Mouse (Mus musculus) retina, embryonic 14.5 days (tissue): ENCODE measurements around the gene Ceacam19.
"Not testable (repeated sequence)": the region's sequence is repeated elsewhere in the genome, so short reads cannot be mapped to it uniquely, and the experiment has no call there.

Experiments used
- DNase-seq: peaks from one replicate; pipeline ENCODE4 v3.0.0-alpha.2; 2015; ENCODE audit warnings: low spot score

The Ceacam19 gene

DNA sequence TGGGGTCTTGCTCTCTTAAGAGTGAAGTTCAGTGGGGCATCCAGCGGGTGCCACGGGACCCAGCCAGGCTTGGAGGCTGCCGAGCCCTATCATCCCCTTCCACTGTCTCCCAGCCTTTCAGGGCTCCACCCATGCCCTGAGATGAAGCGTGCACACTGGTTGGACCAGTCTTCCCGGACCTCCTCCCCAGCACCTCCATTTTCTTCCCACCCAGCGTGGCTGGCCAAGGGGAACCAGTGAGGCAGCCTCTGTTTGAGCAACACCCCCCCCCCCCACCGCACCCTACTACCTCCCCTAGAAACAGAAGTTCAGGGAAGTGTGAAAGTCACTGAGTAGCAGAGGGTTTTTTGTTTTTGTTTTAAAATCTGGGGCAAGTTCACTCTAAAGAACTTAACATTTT, at the start of gene Ceacam19:
Gene Ceacam19, minus strand, starts transcription at position 117 of the 400 bp plus-strand sequence.
- DNase-seq, result no peak

DNA sequence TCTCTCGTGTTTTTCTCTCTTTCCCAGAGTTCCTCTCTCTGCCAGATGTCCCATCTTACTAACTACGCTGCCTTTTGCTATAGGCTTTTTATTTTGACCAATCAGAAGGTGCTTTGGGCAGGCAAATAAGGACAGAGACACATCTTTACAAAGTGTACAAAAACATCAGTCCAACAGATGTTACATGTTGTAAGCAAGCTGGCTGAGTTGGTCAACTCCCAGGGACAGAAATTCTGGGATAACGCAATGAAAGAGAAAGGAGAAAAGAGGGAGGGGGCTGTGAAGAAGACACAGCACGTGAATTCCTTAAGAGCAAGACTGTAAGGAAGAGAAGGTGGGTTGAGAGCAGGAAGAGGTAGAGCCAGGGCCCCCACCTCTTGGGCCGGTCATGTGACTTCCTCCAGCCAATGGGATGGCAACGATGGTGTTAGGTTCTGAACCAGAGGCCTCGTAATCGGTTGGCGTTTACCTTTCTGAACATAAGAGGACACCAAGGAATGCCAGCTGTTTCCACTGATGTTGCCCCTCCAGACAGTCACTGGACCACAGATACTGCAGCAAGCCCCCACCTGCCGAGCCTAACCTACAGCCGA, 49.6 kb upstream of the Ceacam19 start:
- DNase-seq, result no peak

GRCm38 (mm10) chr7:19935961-19936360, 48.2 kb upstream of the Ceacam19 start:
- no peak for DNase-seq

DNA sequence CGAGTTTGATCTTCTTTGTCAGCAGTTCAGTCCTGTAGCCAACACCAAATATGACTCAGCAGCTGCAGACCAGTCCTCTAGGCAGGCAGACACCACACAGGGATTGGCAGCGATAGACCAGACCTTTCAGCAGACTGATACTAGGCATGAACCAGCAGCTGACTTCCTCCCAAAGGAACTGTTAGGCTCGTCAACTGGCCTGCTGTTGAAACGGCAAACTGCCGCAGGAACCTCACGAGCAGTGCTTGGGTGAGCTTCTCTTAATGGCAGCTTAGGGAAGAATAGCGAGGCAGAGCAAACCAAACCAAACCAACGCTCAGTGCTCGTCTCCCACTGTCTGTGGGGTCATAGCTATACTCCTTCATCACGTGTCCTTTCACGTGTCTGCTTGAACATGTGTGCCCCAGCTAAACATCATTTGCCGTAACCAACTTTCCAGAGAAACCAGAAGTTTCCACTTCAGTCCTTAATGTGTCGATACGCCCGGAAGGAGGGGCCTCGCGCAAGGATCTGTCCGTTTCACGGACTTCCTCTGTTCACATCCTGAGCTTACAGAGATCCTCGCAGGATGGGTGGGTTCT, 47.5 kb upstream of the Ceacam19 start:
- no peak for DNase-seq

- DNase-seq, result peak; percentile 60
Measured at GRCm38 (mm10) chr7:19932877-19933809, 45.4 kb upstream of the Ceacam19 start.

- DNase-seq, result peak; percentile 43
Measured at GRCm38 (mm10) chr7:19932133-19932876, 44.5 kb upstream of the Ceacam19 start.

DNA sequence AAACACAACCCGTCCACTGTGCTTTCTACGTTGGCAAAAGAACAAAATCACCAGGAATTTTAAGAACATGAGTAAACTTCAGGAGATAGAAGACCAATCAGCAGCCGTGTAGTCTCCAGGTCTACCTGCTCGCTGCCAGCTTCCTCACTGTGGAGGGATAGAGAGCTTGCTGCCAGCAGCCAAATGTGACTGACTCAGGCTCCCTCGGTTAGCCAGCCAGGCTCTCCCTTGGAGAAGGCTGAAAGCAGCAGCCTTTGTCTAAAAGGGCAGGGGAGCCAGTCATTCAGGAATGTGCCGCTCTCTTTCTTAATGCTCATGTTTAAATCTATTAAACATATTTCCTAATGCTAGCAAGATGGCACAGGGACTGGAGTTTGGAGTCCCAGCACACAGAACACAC, 42.7 kb upstream of the Ceacam19 start:
- not testable (repeated sequence) for DNase-seq

DNA sequence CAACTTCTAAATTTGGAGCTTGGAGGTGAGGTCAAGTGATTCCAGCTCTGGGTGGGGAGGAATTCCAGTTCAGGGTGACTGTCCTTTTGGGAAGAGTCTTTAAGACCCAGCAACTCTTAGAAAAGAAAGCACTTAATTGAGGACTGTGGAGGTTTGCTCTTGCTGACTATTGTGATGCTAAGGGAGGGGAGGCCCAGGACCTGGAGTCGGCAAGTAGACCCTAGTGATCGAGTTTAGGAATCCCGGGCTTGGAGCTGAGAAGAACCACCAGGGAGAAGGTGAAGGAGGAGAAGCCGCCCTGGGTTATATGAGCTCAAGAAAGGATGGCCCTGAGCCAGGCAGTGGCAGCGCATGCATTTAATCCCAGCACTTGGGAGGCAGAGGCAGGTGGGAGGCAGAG, 40.7 kb upstream of the Ceacam19 start:
- no peak for DNase-seq

DNA sequence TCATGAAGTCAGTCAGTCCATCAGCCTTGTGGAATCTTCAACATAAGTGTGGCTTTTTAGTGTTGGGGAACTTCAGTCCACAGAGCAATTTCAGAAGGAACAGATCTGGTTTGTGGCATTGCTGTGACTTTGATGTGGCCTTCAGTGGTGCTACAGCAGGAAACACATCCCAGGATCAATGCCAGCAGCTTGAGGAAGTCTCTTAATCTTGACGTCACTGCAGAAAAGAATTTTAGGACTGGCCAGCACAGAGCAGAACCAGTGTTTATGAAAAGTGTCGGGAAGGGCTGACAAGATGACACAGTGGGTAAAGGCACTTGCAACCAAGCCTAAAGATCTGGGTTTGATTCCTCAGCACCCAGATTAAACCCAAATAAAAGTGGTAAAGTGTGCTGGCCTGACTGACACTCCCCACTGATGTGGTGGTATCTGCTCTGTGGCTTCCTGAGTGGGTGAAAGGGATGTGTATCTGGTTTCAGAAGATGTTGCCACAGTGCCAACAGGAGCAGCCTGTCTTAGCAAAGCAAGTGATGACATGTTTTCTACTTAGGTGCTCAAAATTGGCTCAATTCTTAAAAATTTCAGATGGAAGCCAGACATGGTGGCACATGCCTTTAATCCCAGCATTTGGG, 39.2 kb upstream of the Ceacam19 start:
- DNase-seq, result no peak

DNA sequence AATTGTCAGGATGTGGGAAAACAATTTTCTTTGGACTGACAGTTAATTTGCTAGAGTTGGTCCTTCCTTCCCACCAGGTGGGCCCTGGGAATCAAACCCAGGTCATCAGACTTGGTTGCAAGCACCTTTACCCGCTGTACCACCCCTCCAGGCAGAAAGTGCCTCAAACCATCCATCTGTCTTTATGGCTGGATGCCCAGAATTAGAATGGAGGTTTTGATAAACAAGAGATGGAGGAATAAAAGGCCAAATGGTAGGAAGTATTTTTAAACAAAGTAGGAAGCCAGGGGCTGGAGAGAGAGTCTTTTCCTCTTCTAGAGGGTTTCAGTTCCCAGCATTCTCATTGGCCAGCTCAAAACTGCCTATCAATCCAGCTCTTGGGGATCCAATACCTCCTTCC, 37.6 kb upstream of the Ceacam19 start:
- DNase-seq, result no peak

DNA sequence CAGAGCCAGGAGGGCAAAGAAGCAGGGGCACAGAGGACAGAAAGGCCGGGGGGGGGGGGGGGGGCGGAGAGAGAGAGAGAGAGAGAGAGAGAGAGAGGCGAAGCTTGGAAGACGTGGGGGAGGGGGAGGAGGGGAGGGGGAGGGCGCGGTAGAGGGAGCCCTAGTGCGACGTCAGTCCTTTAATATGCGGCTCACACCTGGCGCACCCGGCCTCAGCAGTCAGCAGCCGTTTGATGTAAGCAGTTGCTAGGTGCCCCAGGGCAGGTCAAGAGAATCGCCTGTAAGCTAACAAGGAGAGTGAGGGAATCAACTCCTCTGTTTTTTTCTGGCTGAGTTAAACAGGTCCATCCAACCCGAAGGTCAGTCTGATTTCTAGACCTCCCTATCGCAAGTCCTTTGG, 36.0 kb upstream of the Ceacam19 start:
- no peak for DNase-seq

DNA sequence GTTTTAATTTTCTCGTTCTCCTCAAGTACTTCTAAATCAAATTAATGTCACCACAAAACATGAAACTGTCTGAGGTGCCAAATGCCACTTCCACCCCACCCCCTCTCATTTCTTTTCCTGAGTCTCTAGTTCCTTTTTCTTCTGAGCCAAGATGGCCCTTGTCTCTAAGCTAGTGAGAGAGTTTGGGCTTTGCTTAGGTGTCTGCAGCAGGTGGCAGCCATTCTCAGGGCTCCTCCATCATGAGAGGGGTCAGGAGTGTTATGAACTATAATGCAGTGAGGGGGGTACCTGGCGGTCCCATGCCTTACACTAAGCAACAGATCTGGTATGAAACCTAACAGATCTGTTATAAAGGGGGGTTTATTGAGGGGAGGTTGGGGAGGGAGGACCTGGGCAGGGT, 35.6 kb upstream of the Ceacam19 start:
- DNase-seq, result no peak

DNA sequence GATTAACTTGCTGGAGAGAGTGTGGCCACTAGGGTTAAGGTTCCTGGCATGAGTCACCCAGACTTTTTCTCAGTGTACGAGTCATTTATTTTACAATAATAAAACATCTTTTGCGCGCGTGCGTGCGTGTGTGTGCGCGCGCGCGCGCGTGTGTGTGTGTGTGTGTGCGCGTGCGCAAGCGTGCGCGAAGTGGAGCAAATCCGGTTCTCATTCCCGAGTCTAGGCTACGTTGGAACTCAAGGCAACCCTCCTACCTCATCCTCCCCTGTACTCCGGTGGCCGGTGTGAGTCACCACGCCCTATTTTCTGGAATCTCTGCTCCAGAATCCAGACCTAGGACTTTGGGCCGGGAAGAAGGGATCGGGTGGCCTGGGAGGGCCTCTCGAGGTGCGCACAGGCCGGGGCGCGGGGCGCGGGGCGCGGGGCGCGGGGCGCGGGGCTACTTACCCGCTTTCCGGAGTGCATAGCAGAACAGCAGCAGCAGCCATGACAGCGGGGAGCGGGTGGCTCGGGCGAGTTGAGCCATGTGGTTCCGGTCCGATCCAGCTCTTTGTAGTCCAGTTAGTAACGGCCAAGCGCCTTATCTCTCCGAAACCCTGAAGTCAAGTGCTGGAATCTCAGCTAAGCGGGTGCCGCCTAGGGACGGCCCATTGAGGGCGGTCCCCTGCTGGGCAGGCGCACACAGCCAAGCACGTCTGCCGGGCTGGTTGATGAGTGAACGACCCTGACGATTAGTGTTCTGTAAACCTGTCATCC, 32.9 kb upstream of the Ceacam19 start, which contains the start of gene Pvr:
Gene Pvr, minus strand, starts transcription at position 655 of the 756 bp plus-strand sequence.
- peak; percentile 66 for DNase-seq

DNA sequence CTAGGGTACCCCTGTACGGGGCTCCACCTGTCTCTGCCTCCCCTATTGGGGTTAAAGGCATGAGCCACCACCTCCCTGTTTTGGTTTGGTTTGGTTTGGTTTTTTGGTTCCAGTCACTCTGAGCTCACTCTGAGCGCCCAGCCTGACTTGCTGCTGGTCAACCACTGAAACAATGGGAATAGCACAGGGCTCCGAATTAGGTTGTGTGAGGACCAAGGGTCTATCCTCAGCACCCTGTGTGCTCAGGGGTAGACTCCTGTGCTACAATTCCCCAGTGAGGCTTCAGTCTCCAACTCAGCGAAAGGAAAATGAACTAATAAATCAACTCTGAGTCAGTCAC, 32.4 kb upstream of the Ceacam19 start:
- no peak for DNase-seq

GRCm38 (mm10) chr7:19914558-19914957, 26.8 kb upstream of the Ceacam19 start:
- no peak for DNase-seq

DNA sequence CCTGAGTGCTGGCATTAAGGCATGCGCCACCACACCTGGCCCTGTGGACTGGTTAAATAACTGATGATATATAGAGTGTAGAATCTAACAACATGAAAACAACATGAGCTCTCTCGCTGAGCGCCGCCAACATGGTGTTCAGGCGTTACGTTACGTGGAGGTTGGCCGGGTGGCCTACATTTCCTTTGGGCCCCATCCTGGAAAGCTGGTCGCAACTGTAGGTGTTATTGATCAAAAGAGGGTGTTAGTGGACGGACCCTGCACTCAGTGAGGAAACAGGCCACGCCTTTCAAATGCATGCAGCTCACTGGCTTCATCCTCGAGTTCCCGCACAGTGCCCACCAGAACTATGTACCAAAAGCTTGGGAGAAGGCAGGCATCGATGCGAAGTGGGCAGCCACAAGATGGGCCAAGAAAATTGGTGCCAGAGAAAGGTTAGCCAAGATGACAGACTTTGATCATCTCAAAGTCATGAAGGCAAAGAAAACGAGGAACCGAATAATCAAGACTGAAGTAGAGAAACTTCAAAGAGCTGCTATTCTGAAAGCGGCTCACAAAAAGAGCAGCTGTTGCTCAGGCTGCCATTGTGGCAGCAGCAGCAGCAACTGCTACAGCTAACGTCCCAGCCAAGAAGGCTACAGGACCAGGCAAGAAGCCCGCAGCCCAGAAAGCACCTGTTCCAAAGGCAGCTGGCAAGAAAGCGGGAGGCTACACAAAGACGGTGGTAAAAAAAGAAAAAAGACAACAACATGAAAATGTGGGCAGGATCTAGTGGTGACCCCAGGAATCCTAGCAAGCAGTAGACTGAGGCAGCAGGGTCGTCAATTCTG, 24.1 kb upstream of the Ceacam19 start:
- no peak for DNase-seq

DNA sequence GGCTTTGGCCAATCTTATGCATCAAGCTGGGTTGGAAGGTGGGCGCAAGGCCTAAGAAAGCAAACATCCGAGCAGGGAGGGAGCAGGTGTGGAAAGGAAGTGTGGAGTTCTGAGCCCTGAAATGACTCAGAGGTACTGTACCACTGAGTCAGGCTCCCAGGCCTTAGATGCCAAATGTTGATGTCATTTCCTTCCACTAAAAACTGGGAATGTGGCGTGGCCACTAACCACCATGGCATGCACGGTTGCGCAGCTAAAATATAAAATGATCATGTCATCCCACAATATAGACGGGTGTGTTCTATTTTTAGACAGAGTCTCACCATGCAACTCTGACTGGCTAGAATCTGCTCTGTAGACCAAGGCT, 23.5 kb upstream of the Ceacam19 start:
- no peak for DNase-seq

DNA sequence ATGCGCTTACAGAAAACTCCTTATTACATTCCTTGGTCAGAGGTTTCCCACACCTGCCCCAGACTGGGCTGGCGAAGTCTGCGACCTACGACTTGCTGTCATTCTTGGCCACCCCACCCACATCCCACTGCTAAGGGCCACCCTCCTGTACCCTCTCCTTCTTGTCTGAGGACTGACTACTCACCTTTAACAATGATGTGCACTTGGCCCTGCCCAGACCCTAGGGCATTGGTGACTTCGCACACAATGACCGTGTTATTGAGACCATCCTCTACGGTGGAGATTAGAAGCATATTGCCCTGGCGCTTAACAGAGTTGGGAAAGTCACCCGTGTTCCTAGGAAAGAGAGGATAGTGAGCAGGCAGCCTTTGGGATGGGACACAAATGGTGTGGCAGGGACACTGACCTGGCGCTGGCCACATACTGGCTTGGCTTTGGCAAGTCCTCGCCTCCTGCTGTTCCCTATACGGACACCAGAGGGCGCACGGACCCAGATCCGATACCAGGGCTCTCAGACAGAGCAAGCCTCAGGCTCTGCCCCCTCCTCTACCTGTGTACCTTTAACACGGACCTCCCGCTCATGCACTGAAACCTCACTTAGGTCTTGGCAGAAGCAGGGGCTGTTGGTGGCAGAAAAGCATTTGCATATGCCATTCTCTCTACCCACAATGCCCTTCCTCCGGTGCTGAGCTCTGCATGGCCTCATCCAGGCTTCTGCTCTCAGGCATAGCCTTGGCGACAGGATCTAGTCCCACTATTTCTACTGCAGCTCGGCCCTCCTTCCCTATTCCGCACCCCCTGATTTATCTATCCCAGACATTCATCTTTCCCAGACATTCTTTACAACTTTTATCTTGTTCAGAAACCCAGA, 22.9 kb upstream of the Ceacam19 start:
- peak; percentile 88 for DNase-seq

DNA sequence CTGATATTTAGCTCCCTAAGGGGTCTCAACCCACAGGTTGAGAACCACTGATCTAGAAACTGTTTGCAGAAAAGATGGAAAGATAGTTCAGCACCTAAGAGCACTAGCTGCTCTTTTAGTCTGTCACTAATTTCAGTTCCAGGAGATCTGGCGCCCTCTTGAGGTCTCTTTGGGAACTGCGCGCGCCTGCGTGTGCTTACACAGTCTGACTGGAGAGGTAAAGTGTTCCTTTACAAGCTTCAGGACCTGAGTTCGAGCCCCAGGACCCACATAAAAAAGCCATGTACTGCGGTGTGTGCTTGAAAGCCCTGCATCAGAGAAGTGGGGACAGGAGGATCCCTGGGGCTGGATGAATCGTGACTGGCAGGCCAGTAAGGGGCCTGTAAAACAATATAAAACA, 2.1 kb upstream of the Ceacam19 start:
- DNase-seq, result peak; percentile 66
